Mouse (Mus musculus) cerebellum, adult 2 months (tissue): ENCODE data around the gene Mdm2. TPM values are rescaled to one million over a fixed set of nuclear protein-coding genes. Genes with fewer than 3 reads are reported as not detected.

ENCODE experiments used
- DNase-seq, 2 experiments: peaks; one replicate each; pipeline ENCODE4 v3.0.0; 2021
- H3K27ac ChIP-seq: fragments of 200-500 bp; 2 replicates; pipeline ENCODE4 v1.5.1; 2012; ENCODE audit warnings: low read length, control low read depth, inconsistent platforms; ENCODE audit not compliant: insufficient read depth
- H3K27me3 ChIP-seq: fragments of 200-500 bp; 2 replicates; pipeline ENCODE4 v1.6.1; 2012; ENCODE audit warnings: inconsistent platforms, mild to moderate bottlenecking, low read length, moderate library complexity; ENCODE audit not compliant: control insufficient read depth, insufficient read depth
- H3K4me1 ChIP-seq: fragments of 200-500 bp; 2 replicates; pipeline ENCODE4 v1.6.1; 2011; ENCODE audit warnings: low read length; ENCODE audit not compliant: control insufficient read depth, insufficient read depth
- H3K4me3 ChIP-seq: fragments of 200-500 bp; replicated peaks from 2 replicates; pipeline ENCODE3; 2011; ENCODE audit warnings: mild to moderate bottlenecking, low read depth, low read length, control low read depth; ENCODE audit not compliant: insufficient read depth
- CTCF ChIP-seq: fragments of 200-500 bp; IDR thresholded peaks from 2 replicates; pipeline ENCODE4 v1.5.1; 2011; ENCODE audit warnings: low read depth, mild to moderate bottlenecking, control low read depth, low read length, moderate library complexity, borderline replicate concordance; ENCODE audit not compliant: insufficient read depth
- POLR2A ChIP-seq: fragments of 200-500 bp; IDR thresholded peaks from 2 replicates; pipeline ENCODE4 v1.6.1; 2011; ENCODE audit warnings: low read length, control low read depth, borderline replicate concordance; ENCODE audit not compliant: insufficient read depth
- WGBS: fragments of 180-500 bp; shearing (Covaris S2); methylation state at CpG from one replicate; pipeline ENCODE4 v1.1.7; 2018; 5-methylcytosine and 5-hydroxymethylcytosine counted together
- polyA plus RNA-seq: library from polyadenylated mRNA; depleted of rRNA; stranded (reverse); fragments of >200 nt; gene quantifications from 2 replicates; pipeline ENCODE4 v1.2.3, GENCODE M21; 2012

The Mdm2 gene
- polyA plus RNA-seq, 1 experiment = 67.6 TPM

DNA sequence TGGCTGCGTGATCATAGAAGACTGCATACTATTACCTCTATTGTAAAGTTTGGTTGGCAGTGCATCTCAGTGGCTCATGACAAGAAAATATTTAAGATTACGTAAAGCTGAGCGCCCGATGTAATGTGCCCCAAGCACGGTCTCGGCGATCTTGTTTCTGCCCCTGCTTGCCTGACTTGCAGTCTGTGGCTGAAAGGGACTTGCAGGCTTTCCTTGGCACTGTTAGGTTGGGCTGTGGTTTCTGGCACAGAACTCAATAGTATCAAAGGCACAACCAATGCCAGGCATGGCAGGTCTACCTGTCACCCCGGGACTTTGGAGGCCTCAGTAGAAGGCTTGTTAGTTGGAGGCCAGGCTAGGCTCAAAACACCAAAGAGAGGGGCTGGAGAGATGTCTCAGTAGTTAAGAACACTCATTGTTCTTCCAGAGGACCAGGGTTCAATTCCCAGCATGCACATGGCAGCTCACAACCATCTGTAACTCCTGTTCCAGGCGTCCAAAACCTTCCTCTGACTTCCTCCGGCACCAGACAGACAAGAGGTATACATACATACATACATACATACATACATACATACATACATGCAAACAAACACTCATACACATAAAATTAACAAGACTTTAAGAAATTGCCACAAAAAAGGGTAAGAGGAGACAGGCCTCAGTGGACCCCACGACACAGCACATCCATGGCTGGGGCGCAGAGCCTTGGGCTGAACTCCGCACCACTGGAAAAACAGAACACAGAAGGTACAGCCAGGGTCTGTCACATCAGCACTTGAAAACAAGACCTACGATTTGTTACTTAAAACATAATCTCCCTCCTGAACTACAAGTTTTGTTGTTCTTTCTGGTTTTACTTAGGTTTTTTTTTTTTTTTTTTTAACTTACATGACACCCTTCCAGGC, 51.8 kb downstream of the Mdm2 start:
- TF ChIP-seq POLR2A (no peak), CTCF (no peak)
- Histone ChIP-seq H3K27me3 (no peaks in the 10 kb centered on the region), H3K4me3 (no peak overlapping the region), H3K27ac (no peak overlapping the region), H3K4me1 (no peaks in the 10 kb centered on the region; the same call in 1 of the 2 replicates)
- 82% methylated on average over 14 of the region's 14 CpGs for WGBS
- DNase-seq = no peak

DNA sequence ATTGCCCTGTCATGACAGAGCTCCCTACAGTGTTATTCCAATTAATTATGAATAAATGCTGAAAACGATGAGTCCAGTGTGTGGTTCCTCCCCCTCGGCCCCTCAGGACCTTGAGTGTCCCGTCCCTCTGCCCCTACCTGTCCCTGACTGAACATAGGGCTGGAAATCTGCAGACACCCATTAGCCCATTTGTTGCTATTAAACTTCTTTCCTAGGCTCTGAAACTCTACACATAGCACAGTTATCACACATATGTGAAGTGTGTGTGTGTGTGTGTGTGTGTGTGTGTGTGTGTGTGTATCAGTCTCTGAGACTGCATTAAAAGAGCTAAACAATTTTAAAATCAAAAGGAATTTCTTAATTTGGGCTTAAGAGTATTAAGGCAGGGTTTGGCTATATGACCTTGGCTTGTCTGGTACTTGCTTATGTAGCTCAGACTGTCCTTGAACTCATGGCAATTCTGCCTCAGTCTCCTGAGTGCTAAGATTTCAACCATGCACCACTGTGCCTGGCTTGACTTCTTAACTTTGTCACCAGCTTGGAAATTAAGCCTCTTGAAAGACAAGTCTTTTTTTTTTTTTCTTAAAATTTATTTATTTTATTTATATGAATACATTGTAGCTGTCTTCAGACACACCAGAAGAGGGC, 52.8 kb downstream of the Mdm2 start:
- DNase-seq = no peak
- H3K27me3 ChIP-seq = no peaks in the 10 kb centered on the region
- no peaks in the 10 kb centered on the region; the same call in 1 of the 2 replicates for H3K4me1 ChIP-seq
- no peak overlapping the region for H3K4me3 ChIP-seq
- 73% methylated on average over 3 of the region's 3 CpGs for WGBS
- TF ChIP-seq CTCF = no peak
- no peak for TF ChIP-seq POLR2A
- no peak overlapping the region for H3K27ac ChIP-seq

GRCm38 (mm10) chr10:117656985-117657658, 53.4 kb downstream of the Mdm2 start:
- no peaks in the 10 kb centered on the region for H3K27me3 ChIP-seq
- H3K27ac ChIP-seq = no peak overlapping the region
- no peaks in the 10 kb centered on the region; the same call in 1 of the 2 replicates for H3K4me1 ChIP-seq
- 82% methylated on average over 7 of the region's 7 CpGs for WGBS
- no peak for TF ChIP-seq CTCF
- no peak for TF ChIP-seq POLR2A
- DNase-seq = no peak
- no peak overlapping the region for H3K4me3 ChIP-seq

DNA sequence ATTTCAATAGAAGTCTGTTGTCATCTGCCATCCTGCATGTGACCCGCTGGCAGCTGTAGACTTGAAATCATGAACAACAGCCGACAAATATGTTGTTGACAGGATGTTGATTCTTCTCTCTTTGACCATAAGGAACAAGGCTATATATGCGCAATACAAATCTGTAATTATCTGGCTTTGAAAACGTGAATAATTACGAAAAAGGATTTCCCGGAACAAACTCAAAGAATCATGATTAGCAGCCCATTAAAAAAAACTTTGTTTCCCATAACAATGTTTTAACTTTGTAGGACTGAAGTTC, 53.9 kb downstream of the Mdm2 start:
- no peak for DNase-seq
- Histone ChIP-seq H3K27ac (no peak overlapping the region), H3K4me3 (no peak overlapping the region), H3K4me1 (no peaks in the 10 kb centered on the region; the same call in 1 of the 2 replicates), H3K27me3 (no peaks in the 10 kb centered on the region)
- WGBS = 85% methylated on average over 6 of the region's 6 CpGs
- TF ChIP-seq POLR2A (no peak), CTCF (no peak)

DNA sequence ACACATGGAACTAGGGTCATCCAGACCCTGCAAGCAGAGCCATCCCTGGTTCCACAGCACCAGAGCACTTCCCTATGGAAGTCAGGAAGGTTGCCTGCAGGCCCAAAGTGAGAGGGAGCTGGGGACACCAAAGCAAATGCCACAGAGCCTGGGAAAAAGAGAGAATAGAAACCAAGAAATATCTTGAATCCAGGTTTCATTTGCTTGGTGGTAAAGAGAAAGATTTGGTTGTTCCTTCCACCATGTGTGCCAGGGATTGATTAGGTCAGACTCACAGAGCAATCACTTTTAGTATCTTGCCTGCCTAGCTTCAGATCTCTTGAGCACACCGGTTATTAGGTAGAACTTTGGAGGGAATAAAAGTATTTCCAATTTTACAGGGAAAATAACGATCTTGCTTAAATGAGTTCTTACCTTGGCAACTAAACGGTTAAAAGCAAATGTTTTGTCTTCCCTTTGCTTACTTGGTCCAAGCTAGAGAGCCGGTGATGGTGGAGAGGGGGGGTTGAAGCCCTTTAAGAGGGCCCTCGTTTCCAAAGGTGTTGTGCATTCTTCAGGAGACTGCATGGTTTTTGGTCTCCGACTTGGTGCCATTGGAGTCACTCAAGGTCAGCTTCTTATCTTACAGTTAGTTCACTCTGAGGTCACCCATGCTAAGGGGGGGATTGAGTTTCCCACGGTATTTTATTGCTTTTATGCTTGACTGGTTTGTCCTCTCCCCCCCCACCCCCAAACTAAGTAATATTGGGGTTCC, 54.5 kb downstream of the Mdm2 start:
- no peaks in the 10 kb centered on the region for H3K27me3 ChIP-seq

DNA sequence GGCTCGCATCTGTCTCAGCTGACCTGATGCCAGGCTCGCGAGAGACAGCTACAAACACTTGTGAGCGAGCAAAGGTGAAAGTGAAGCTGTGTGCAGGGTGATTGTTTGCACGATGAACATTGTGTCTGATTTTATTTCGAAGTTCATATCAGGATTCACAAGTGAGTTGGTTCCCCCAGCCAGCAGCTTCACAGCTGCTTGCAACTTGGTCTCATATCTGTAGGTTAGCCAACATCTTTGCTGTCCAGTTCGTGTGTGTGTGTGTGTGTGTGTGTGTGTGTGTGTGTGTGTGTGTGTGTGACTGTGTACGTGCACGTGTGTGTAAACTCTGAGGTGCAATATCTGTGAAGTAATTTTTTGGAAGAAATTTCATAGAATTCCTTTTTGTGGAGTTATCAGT, 55.1 kb downstream of the Mdm2 start:
- TF ChIP-seq POLR2A (no peak), CTCF (no peak)
- H3K4me3 ChIP-seq = no peak overlapping the region
- 71% methylated on average over 9 of the region's 9 CpGs for WGBS
- H3K27me3 ChIP-seq = no peaks in the 10 kb centered on the region
- DNase-seq = no peak
- H3K27ac ChIP-seq = no peak overlapping the region
- no peaks in the 10 kb centered on the region; the same call in 1 of the 2 replicates for H3K4me1 ChIP-seq

More for the DNA sequence above, 54.5 kb downstream of the Mdm2 start:
- Histone ChIP-seq H3K4me1 (no peaks in the 10 kb centered on the region; the same call in 1 of the 2 replicates), H3K27ac (no peak overlapping the region), H3K4me3 (no peak overlapping the region)
- TF ChIP-seq CTCF (no peak), POLR2A (no peak)
- 68% methylated on average over 7 of the region's 7 CpGs for WGBS
- no peak for DNase-seq

DNA sequence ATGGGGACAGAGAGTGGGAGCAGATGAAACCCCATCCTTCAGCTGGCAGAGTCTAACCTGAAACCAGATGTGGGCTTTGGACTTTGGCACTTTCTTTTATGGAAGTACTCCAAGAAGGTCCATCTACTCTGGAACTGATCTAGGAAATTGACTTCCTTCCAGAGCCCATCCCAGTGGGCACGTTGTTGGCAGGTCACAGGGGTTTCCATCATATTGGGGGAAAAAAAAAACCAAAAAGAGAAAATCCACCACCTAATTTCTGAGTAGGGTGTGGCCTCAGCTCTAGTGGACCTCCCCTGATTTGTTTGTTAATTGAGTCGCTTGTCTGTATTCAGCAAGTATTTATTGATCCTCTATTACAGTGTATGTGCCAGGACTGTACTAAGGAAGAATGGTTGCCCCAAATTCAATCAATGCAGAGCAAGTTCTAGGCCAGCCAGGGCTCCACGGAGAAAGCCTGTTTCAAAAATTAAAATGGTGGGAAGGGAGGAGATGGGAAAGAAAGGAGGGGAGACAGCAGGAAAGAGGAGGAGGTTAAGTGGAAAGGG, 55.9 kb downstream of the Mdm2 start:
- TF ChIP-seq CTCF (no peak), POLR2A (no peak)
- 67% methylated on average over 3 of the region's 3 CpGs for WGBS
- Histone ChIP-seq H3K27me3 (no peaks in the 10 kb centered on the region), H3K4me1 (no peaks in the 10 kb centered on the region; the same call in 1 of the 2 replicates), H3K4me3 (no peak overlapping the region), H3K27ac (no peak overlapping the region)
- DNase-seq = no peak
